36 mouse cellular contexts compared by ENCODE assay signal in genomic region chr5:66693231-66693630, GRCm38 (mm10). TPM values are rescaled to one million over a fixed set of nuclear protein-coding genes. Genes with fewer than 3 reads are reported as not detected.
"Had no signal": no experiment of that assay in that cellular context is flagged by ENCODE, and none has a peak within 500 bp of the region (broad histone marks: within the 10 kb centered on the region; RNA-seq: fewer than 3 reads in every experiment).

No protein-coding gene starts in this region.

- H3K4me1 ChIP-seq: limb, embryonic 10.5 days; limb, embryonic 12.5 days; limb, embryonic 13.5 days; limb, embryonic 15.5 days; liver, embryonic 12.5 days; liver, embryonic 13.5 days; liver, embryonic 15.5 days; lung, embryonic 15.5 days; megakaryocyte, embryonic 14.5 days; midbrain, embryonic 10.5 days; midbrain, embryonic 12.5 days; midbrain, embryonic 13.5 days; midbrain, embryonic 15.5 days; neural tube, embryonic 12.5 days had no signal

- H3K36me3 ChIP-seq: limb, embryonic 10.5 days; limb, embryonic 12.5 days; limb, embryonic 15.5 days; liver, embryonic 12.5 days; liver, embryonic 13.5 days; liver, embryonic 15.5 days; lung, embryonic 15.5 days had no signal

- H3K4me2 ChIP-seq: limb, embryonic 12.5 days; limb, embryonic 13.5 days; limb, embryonic 15.5 days; liver, embryonic 11.5 days; liver, embryonic 12.5 days; liver, embryonic 13.5 days; liver, embryonic 15.5 days; lung, embryonic 14.5 days; lung, embryonic 15.5 days; midbrain, embryonic 11.5 days; midbrain, embryonic 12.5 days; midbrain, embryonic 13.5 days; midbrain, embryonic 15.5 days; neural tube, embryonic 12.5 days had no signal

- ATAC-seq: liver, embryonic 12.5 days; liver, postnatal 0 days; lung, postnatal 0 days; midbrain, embryonic 13.5 days; midbrain, embryonic 15.5 days; midbrain, embryonic 16.5 days had no signal

- H3K27ac ChIP-seq: limb, embryonic 10.5 days; limb, embryonic 12.5 days; limb, embryonic 13.5 days; limb, embryonic 15.5 days; liver, embryonic 12.5 days; liver, embryonic 13.5 days; liver, embryonic 14.5 days; liver, embryonic 15.5 days; lung, embryonic 15.5 days; macrophage; midbrain, embryonic 10.5 days; midbrain, embryonic 12.5 days; midbrain, embryonic 13.5 days; midbrain, embryonic 15.5 days; neural tube, embryonic 12.5 days had no signal

- H3K27me3 ChIP-seq: limb, embryonic 12.5 days; limb, embryonic 13.5 days; limb, embryonic 15.5 days; liver, embryonic 12.5 days; liver, embryonic 13.5 days; liver, embryonic 15.5 days; lung, embryonic 15.5 days; megakaryocyte, embryonic 14.5 days; midbrain, embryonic 12.5 days; midbrain, embryonic 13.5 days; midbrain, embryonic 15.5 days; neural tube, embryonic 12.5 days had no signal

- H3K9me3 ChIP-seq: limb, embryonic 10.5 days; limb, embryonic 12.5 days; limb, embryonic 13.5 days; limb, embryonic 15.5 days; liver, embryonic 12.5 days; liver, embryonic 13.5 days; liver, embryonic 15.5 days; lung, embryonic 15.5 days; megakaryocyte, embryonic 14.5 days; midbrain, embryonic 10.5 days; midbrain, embryonic 13.5 days; midbrain, embryonic 15.5 days; neural tube, embryonic 12.5 days had no signal

- DNase-seq: left cerebral cortex, postnatal 4 days; liver; liver, embryonic 13.5 days; liver, postnatal 0 days; lung, adult 18-20 months; lung, adult 2 months; lung, embryonic 14.5 days; lung, postnatal 10 days; lung, postnatal 14 days; lung, postnatal 36 days; lung, postnatal 4 days; midbrain, embryonic 14.5 days had no signal

- H3K4me3 ChIP-seq: limb, embryonic 10.5 days; limb, embryonic 12.5 days; limb, embryonic 13.5 days; limb, embryonic 15.5 days; liver, embryonic 12.5 days; liver, embryonic 13.5 days; liver, embryonic 15.5 days; lung, embryonic 15.5 days; megakaryocyte, embryonic 14.5 days; midbrain, embryonic 10.5 days; midbrain, embryonic 12.5 days; midbrain, embryonic 13.5 days; midbrain, embryonic 15.5 days; myocyte; neural tube, embryonic 12.5 days had no signal

- H3K9ac ChIP-seq: limb, embryonic 12.5 days; limb, embryonic 13.5 days; limb, embryonic 15.5 days; liver, embryonic 12.5 days; liver, embryonic 13.5 days; liver, embryonic 14.5 days; liver, embryonic 15.5 days; liver, postnatal 0 days; lung, embryonic 14.5 days; lung, embryonic 15.5 days; midbrain, embryonic 12.5 days; midbrain, embryonic 13.5 days; midbrain, embryonic 15.5 days; neural tube, embryonic 12.5 days had no signal

RNA-seq across cellular contexts. Expression of gene Uchl1, which starts 17.3 kb away (rescaled TPM):
- total RNA-seq: megakaryocyte, adult 5-6 weeks; monocyte, adult 5-6 weeks had no signal
- polyA plus RNA-seq: liver, adult 2 months; macrophage had no signal

RNA-seq across cellular contexts. Expression of gene Limch1, which starts 52.4 kb away (rescaled TPM):
- total RNA-seq: megakaryocyte-erythroid progenitor cell, adult 5-6 weeks; monocyte, adult 5-6 weeks had no signal
- polyA plus RNA-seq: macrophage had no signal
